Mouse (Mus musculus): ENCODE results near the gene Ppp1r10.

The Ppp1r10 gene

DNA sequence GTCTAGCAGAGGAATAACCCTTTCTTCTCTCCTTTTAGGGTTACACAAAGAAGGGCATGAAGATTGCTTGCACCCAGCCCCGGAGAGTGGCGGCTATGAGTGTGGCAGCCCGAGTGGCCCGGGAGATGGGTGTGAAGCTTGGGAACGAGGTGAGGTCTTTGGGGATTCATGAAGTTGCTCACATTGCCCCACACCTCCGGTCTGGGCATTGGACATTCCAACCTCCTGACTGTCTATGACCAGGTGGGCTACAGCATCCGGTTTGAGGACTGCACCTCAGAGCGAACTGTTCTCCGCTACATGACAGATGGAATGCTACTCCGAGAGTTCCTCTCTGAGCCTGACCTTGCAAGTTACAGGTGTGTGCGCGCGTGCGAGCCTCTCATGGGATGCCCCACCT, 32.5 kb upstream of the Ppp1r10 start:
- no peak for DNase-seq (ENCODE audit: low read depth, low spot score)
- no peaks in the 10 kb centered on the region for H3K27me3 ChIP-seq (ENCODE audit: control insufficient read depth, insufficient read depth, low read length, poor library complexity, severe bottlenecking)
- H3K36me3 ChIP-seq (ENCODE audit: control insufficient read depth, insufficient read depth, low read length, poor library complexity, severe bottlenecking): peaks cover 10% of the 10 kb centered on the region

DNA sequence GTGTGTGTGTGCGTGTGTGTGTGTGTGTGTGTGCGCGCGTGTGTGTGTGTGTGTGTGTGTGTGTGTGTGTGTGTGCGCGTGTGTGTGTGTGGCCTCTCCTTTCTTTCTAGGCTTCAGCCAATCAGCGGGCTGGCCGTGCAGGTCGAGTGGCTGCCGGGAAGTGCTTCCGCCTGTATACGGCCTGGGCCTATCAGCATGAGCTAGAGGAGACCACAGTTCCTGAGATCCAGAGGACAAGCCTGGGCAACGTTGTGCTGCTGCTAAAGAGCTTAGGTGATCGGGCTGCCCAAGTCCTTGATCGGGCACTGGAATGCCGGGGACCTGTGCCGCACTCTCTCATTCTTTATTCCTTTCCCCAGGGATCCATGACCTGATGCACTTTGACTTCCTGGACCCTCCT, 28.5 kb upstream of the Ppp1r10 start:
- Histone ChIP-seq H3K36me3 (ENCODE audit: control insufficient read depth, insufficient read depth, low read length, poor library complexity, severe bottlenecking) (peaks cover 20% of the 10 kb centered on the region), H3K27me3 (ENCODE audit: control insufficient read depth, insufficient read depth, low read length, poor library complexity, severe bottlenecking) (no peaks in the 10 kb centered on the region)
- DNase-seq (ENCODE audit: low read depth, low spot score): no peak

DNA sequence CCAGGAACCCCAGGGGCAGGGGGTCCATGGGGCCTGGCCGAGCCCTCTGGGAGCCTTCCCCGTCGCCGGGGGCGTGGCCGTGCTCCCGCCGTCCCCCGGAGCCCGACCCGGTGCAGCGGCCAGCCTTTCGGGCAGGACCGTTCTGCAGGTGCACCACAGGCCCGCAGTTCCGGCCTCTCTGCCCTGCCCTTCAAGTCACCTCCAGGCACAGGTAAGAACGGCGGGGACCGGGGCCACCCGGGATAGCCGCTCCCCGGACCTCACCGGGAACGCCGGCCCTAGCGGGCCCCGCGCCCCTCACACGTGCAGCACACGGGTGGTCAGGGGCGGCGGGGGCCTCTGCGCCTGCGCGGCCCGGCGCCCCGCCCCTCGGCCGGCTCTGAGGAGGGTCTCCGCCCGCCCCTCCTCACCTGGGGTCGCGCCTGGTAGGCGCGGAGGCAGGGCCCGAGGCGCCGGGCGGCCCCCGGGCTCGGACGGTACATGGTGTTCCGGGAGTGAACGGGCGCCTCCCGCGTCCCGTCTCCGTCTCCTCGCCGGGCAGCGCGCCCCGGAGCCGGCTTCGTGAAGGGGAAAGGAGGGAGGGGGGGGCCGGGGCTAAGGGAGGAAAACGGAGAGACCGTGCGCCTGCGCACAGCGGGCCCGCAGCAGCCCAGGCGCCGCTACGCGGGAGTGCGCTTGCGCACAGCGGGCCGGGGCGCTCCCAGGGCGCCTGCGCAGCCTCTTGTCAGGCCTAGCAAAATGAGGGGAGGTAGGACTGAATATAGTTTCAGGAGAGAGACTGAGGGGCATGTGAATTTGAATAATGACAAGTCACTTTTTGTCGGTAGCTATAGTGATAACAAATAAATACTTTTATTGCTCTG, 19.2 kb upstream of the Ppp1r10 start, which contains the start of gene 2310061I04Rik:
2310061I04Rik (minus strand) TSS at position 651 of the 863 bp plus-strand sequence.
- no peaks in the 10 kb centered on the region; the same call in 1 of the 2 replicates for H3K36me3 ChIP-seq (ENCODE audit: control insufficient read depth, insufficient read depth, low read length, poor library complexity, severe bottlenecking)
- DNase-seq (ENCODE audit: low read depth, low spot score): peak; percentile 96
- H3K27me3 ChIP-seq (ENCODE audit: control insufficient read depth, insufficient read depth, low read length, poor library complexity, severe bottlenecking): no peaks in the 10 kb centered on the region

DNA sequence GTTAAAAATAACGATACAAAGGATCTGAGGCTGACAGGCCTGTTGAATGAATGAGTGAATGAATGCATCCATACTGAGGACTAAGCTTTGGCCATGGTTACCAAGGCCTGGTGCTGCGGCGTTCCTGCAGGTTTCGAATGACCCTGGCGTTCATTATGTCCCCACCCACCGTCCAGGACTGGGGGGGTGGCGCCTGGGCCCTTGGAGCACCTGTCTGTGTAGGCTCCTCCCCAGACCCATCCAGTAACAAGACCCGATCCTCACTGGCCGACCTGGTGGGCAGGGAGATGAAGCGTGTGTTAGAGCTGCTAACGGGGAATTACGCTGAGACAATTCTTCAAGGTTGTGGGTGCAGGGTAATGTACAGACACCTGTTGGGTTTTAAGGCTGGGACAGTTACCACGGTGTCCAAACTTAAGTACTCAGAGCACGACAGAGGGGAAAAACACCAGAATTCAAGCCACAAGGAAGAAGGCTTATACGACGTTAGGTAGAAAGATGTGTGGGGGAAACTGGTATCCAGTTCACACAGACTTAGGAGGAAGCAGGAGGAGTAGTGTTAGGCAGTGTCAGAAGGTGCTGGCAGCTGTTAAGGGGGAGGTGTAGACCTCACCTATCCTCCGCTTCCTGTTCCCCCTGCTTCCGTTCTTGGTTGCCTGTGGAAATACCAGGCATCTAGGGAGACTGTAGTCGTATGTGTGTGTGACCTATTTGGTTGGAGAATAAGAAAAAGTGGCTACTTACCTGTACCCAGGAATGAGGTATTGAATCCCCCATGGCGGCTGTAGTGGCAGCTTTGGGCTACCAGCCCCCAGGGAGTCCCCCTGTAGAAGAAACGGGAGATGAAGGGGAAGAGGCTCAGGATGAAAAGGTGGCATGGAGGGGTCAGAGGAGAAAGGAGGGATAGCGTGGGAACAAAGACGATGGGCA, 18.3 kb upstream of the Ppp1r10 start:
- Histone ChIP-seq H3K27me3 (ENCODE audit: control insufficient read depth, insufficient read depth, low read length, poor library complexity, severe bottlenecking) (no peaks in the 10 kb centered on the region), H3K36me3 (ENCODE audit: control insufficient read depth, insufficient read depth, low read length, poor library complexity, severe bottlenecking) (no peaks in the 10 kb centered on the region; the same call in 1 of the 2 replicates)
- DNase-seq (ENCODE audit: low read depth, low spot score): no peak

DNA sequence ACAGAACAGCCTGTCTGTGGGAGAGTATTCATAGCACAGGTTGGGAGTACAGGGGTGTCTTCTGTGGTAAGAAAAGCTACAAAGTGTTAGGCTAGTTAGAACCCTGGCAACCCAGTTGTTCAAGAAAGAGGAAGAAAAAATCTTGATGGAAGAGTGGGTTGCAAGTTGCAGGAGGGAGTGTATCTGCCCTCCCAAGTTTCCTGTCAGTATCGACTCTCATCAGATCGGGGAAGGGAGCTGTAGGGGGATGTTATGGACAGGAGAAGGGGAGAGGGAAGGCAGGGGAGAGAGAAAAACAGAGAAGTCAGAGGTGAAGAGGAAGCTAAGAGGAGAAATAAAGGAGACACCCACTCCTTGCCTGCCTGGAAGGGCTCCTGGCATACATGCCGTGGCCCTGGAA, 15.6 kb upstream of the Ppp1r10 start:
- DNase-seq (ENCODE audit: low read depth, low spot score): no peak
- Histone ChIP-seq H3K27me3 (ENCODE audit: control insufficient read depth, insufficient read depth, low read length, poor library complexity, severe bottlenecking) (no peaks in the 10 kb centered on the region), H3K36me3 (ENCODE audit: control insufficient read depth, insufficient read depth, low read length, poor library complexity, severe bottlenecking) (no peaks in the 10 kb centered on the region)

DNA sequence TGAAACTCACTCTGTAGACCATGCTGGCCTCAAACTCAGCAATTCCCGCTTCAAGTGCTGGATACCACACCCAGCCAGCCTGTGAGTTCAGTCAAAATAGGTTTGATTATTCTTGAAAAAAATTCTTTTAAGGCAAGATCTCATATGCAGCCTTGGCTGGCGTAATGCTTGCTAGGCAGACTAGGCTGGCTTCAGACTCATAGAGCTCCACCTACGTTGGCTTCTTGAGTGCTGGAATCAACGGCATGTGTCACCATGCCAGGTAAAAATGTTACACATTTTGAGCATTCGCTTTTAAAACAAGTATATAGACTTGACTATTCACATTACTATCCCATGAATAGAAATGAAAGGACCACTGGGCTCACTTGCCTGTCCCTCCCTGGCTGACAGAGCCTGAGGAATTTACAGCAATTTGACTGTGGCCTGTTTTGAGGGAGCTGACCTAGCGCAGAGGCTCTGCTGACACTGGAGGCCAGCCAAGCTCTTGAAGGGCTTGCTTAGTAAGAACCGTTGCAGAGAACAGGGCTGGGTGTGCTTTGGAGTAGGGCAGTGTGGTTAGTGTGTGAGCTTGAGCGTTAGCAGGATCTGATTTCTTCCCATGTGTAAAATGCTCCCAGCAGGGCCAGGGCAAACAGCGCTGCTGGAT, 12.8 kb upstream of the Ppp1r10 start:
- H3K36me3 ChIP-seq (ENCODE audit: control insufficient read depth, insufficient read depth, low read length, poor library complexity, severe bottlenecking): no peaks in the 10 kb centered on the region
- no peaks in the 10 kb centered on the region for H3K27me3 ChIP-seq (ENCODE audit: control insufficient read depth, insufficient read depth, low read length, poor library complexity, severe bottlenecking)
- DNase-seq (ENCODE audit: low read depth, low spot score): no peak

DNA sequence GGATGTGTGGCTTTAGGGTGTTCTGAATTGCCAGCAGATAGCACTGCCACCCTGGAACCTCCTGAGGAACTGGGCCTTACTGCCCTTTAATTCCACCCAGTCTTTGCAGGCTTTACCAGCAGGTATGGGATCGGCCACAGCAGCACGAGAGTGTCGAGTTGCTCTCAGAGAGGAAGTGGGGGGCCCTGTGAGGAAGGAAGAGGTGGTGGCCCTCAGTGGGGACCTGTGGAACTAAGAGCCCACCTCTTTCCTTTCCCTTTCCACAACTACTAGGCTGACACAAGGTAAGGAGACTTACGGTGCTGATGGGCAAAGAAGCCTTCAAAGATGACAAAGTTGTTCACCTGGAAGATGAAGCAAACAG, 12.3 kb upstream of the Ppp1r10 start:
- H3K27me3 ChIP-seq (ENCODE audit: control insufficient read depth, insufficient read depth, low read length, poor library complexity, severe bottlenecking): no peaks in the 10 kb centered on the region
- H3K36me3 ChIP-seq (ENCODE audit: control insufficient read depth, insufficient read depth, low read length, poor library complexity, severe bottlenecking): no peaks in the 10 kb centered on the region
- no peak for DNase-seq (ENCODE audit: low read depth, low spot score)

DNA sequence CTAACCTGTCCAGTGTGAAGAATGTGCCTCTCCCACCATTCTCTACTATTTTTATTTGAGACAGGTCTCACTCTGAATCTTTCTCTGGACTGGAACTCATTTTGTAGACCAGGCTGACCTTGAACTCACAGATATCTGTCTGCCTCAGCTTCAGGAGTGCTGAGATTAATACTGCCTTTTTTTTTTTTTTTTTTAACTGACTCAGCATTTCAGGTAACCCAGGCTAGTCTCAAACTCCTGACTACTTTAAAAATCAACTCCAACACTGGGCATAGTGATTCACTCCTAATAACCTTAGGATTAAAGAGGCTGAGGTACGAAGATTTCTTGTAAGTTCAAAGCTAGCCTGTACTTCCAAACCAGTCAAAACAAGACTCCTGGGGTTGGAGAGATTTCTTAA, 10.6 kb upstream of the Ppp1r10 start:
- no peaks in the 10 kb centered on the region for H3K36me3 ChIP-seq (ENCODE audit: control insufficient read depth, insufficient read depth, low read length, poor library complexity, severe bottlenecking)
- no peak for DNase-seq (ENCODE audit: low read depth, low spot score)
- no peaks in the 10 kb centered on the region for H3K27me3 ChIP-seq (ENCODE audit: control insufficient read depth, insufficient read depth, low read length, poor library complexity, severe bottlenecking)

DNA sequence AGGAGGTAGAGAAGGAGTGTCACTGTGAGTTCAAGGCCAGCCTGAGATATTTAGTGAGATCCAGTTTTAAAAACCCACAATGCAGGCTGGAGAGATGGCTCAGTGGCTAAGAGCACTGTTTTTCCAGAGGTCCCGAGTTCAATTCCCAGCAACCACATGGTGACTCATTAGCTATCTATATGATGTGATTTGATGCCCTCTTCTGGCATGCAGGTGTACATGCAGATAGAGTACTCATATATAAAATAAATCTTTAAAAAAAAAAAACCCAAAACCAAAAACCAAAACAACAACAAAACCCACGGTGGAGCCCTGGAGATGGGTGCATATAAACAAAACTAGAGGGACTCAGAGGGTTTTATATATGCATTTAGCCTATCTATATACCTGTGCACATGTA, 8.6 kb upstream of the Ppp1r10 start:
- peak; percentile 58 for DNase-seq (ENCODE audit: low read depth, low spot score)
- no peaks in the 10 kb centered on the region for H3K36me3 ChIP-seq (ENCODE audit: control insufficient read depth, insufficient read depth, low read length, poor library complexity, severe bottlenecking)

DNA sequence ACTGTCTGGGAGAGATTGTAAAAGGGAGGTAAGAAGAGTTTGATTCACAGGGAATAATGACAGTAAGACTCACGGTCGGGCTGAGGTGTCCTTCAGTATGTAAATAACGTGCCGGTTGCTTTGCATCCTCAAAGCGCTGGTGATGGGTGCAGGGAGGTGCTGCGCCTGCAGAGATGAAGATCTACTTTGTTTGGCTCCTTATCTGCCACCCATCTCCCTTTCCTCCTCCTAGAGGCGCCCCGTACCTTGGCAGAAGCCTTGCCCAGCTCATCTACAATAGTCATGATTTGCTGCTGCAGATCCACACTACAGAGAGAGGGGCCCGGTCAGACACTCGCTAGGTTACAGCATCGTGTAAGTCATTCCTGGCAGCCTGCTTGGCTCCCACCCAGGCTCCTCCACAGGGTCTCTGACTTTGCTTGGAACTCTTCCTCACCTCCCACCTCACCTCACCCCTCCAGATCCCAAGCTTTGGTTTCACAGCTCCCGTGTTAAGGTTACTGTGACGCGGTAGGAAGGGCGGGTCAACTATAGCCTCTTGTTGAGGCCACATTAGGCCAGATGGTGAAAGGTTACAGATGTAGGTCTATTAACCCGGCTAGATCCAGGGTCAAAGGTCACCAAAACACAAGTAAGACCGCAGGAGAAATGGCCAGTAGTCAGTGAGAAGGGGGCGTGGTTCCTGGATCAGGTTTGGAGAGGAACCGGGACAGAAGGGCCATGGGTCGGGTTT, 6.9 kb upstream of the Ppp1r10 start:
- DNase-seq (ENCODE audit: low read depth, low spot score): no peak
- Histone ChIP-seq H3K27me3 (ENCODE audit: control insufficient read depth, insufficient read depth, low read length, poor library complexity, severe bottlenecking) (no peaks in the 10 kb centered on the region), H3K36me3 (ENCODE audit: control insufficient read depth, insufficient read depth, low read length, poor library complexity, severe bottlenecking) (peaks cover 6% of the 10 kb centered on the region)

More for the DNA sequence above, 8.6 kb upstream of the Ppp1r10 start:
- H3K27me3 ChIP-seq (ENCODE audit: control insufficient read depth, insufficient read depth, low read length, poor library complexity, severe bottlenecking): no peaks in the 10 kb centered on the region

DNA sequence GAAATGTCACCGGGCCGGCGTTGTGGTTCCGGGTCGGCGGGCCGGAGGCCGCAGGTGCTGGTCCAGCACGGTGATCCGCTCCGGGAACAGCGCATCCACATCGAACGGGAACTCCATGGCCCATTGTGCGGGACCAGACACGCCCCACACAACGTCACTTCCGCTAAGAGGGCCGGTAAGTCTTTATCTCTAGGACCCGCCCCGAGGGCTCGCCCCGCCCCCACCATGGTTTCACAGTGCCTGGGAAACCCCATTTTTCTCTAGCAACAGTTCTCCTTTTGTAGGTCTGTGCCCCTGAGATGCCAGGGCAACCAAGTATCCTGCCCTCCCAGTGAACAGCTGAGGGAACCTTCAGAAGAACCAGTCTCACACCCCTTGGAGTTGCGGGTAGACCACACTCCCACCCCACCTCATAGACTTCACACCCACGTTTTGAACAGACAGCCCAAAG, 6.3 kb upstream of the Ppp1r10 start, which contains the start of gene Atat1:
Atat1 (minus strand) TSS at position 157 of the 451 bp plus-strand sequence.
- DNase-seq (ENCODE audit: low read depth, low spot score): peak; percentile 98
- H3K27me3 ChIP-seq (ENCODE audit: control insufficient read depth, insufficient read depth, low read length, poor library complexity, severe bottlenecking): no peaks in the 10 kb centered on the region
- H3K36me3 ChIP-seq (ENCODE audit: control insufficient read depth, insufficient read depth, low read length, poor library complexity, severe bottlenecking): peaks cover 8% of the 10 kb centered on the region

DNA sequence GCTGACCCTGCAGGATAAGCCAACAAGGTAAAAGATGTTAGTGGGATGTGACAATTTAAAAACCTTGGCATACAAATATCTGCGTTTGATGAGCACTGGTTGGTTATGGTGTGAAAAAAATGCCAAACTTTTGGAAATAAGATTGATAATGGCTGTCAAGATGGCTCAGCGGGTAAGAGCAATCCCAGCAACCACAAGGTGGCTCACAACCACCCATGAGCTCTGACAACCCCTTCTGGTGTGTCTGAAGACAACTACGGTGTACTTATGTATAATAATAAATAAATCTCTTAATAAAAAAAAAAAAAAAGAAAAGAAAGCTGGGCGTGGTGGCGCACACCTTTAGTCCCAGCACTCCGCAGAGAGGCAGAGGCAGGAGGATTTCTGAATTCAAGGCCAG, 1.3 kb upstream of the Ppp1r10 start:
- no peak for DNase-seq (ENCODE audit: low read depth, low spot score)
- peaks cover 19% of the 10 kb centered on the region for H3K36me3 ChIP-seq (ENCODE audit: control insufficient read depth, insufficient read depth, low read length, poor library complexity, severe bottlenecking)
- H3K27me3 ChIP-seq (ENCODE audit: control insufficient read depth, insufficient read depth, low read length, poor library complexity, severe bottlenecking): no peaks in the 10 kb centered on the region

DNA sequence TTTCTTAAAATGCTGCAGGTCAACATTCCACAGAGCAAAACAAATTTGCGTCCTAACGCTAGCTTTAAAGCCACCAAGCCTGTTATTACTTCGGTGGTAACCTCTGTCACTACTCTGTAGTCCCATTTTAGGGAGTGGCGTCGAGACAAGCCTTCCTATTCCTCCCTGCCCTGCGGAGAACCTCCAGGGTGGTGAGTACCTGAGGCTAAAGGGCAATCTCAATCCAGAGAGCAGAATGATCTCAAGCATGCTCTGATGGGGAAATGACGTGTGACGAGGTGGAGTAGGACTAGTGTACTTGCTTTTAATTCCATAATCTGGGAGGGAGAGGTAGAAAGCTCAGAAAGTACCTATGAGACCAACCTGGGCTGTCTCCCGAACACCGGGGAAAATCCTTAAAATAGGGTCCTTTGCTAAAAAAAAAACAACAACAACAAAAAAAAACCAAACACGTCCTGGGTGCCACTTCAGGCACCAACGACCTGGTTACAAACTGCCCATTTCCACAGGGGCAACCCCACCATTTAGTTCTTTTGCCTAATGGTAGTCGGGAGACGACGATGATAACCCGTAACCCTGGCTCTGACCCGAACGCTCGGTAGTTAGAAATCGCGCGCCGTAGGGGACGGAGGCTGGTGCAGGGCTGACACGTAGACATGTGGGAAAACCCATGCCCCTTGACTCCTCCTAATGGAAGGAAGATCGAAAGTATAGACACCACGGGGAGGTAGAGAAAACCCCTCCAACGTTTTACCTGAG, 517 bp upstream of the Ppp1r10 start:
- peaks cover 19% of the 10 kb centered on the region for H3K36me3 ChIP-seq (ENCODE audit: control insufficient read depth, insufficient read depth, low read length, poor library complexity, severe bottlenecking)
- DNase-seq (ENCODE audit: low read depth, low spot score): peak; percentile 38
- H3K27me3 ChIP-seq (ENCODE audit: control insufficient read depth, insufficient read depth, low read length, poor library complexity, severe bottlenecking): no peaks in the 10 kb centered on the region

Measured in splenic B cell, adult 2 months (primary cell).